Mouse (Mus musculus) spleen, adult 18-20 months (tissue): ENCODE measurements around the gene Kcnj4.

ENCODE experiments used
- DNase-seq, 2 experiments: peaks; one replicate each; pipeline ENCODE4 v3.0.0; 2022; ENCODE audit warnings: mixed read lengths in 2 of 2

Kcnj4 gene

GRCm38 (mm10) chr15:79504707-79505452 is at the start of gene Kcnj4:
Kcnj4 (minus strand) TSS chr15:79505241.
- no peak for DNase-seq

- DNase-seq, result no peak
Observed at GRCm38 (mm10) chr15:79552566-79552965, 47.5 kb upstream of the Kcnj4 start.

- no peak for DNase-seq
Observed at GRCm38 (mm10) chr15:79548226-79548625, 43.2 kb upstream of the Kcnj4 start.

- DNase-seq, result no peak
Observed at GRCm38 (mm10) chr15:79547289-79547820, 42.3 kb upstream of the Kcnj4 start.

GRCm38 (mm10) chr15:79546410-79547288 is 41.6 kb upstream of the Kcnj4 start, which contains the start of gene Ddx17:
Ddx17 (minus strand) TSS chr15:79546741.
- peak; percentile 93 to 98 for DNase-seq

- peak in 1 of 2 experiments; percentile 58 for DNase-seq
Observed at GRCm38 (mm10) chr15:79545921-79546399, 40.9 kb upstream of the Kcnj4 start.

- DNase-seq, result no peak
Observed at GRCm38 (mm10) chr15:79545496-79545895, 40.5 kb upstream of the Kcnj4 start.

- DNase-seq, result no peak
Observed at GRCm38 (mm10) chr15:79543968-79544367, 38.9 kb upstream of the Kcnj4 start.

GRCm38 (mm10) chr15:79533796-79534195 is 28.8 kb upstream of the Kcnj4 start:
- DNase-seq, result no peak

- no peak for DNase-seq
Observed at GRCm38 (mm10) chr15:79529935-79530334, 24.9 kb upstream of the Kcnj4 start.

GRCm38 (mm10) chr15:79527991-79528639 is 23.1 kb upstream of the Kcnj4 start:
- no peak for DNase-seq

- DNase-seq, result no peak
Observed at GRCm38 (mm10) chr15:79527192-79527591, 22.2 kb upstream of the Kcnj4 start.

GRCm38 (mm10) chr15:79525979-79526768 is 21.1 kb upstream of the Kcnj4 start:
- DNase-seq, result no peak

- no peak for DNase-seq
Observed at GRCm38 (mm10) chr15:79525564-79525963, 20.5 kb upstream of the Kcnj4 start.

- DNase-seq, result no peak
Observed at GRCm38 (mm10) chr15:79519400-79520220, 14.6 kb upstream of the Kcnj4 start.

GRCm38 (mm10) chr15:79518571-79518970 is 13.5 kb upstream of the Kcnj4 start:
- DNase-seq, result no peak

GRCm38 (mm10) chr15:79517710-79518109 is 12.7 kb upstream of the Kcnj4 start:
- no peak for DNase-seq

GRCm38 (mm10) chr15:79516171-79517096 is 11.4 kb upstream of the Kcnj4 start, which contains the start of gene Kdelr3:
Kdelr3 (plus strand) TSS chr15:79516411.
- no peak for DNase-seq

GRCm38 (mm10) chr15:79513940-79514339 is 8.9 kb upstream of the Kcnj4 start:
- DNase-seq, result no peak
